Mouse (Mus musculus) myocyte (in vitro differentiated cells): ENCODE measurements at regions not wholly inside any gene's neighbourhood (a gene's known extent, or its start where the extent isn't known, plus 50 kb on each side); places are given as distances from the start of the nearest gene placed in this dataset.

Experiments used
- E2F4 ChIP-seq: IDR thresholded peaks from one replicate; pipeline ENCODE4 v1.6.1; 2011; ENCODE audit warnings: mild to moderate bottlenecking, control low read depth, moderate library complexity; ENCODE audit not compliant: insufficient read depth
- MAX ChIP-seq: IDR thresholded peaks from one replicate; pipeline ENCODE4 v1.6.1; 2011; ENCODE audit warnings: low read depth, mild to moderate bottlenecking, control low read depth
- MYOD1 ChIP-seq, 3 experiments: IDR thresholded peaks; one replicate each; pipeline ENCODE4 v1.6.1; 2011; ENCODE audit warnings: control low read depth in 2 of 3, low read depth in 2 of 3, mild to moderate bottlenecking in 2 of 3, moderate library complexity in 1 of 3; ENCODE audit not compliant: insufficient read length in 2 of 3, control insufficient read depth in 1 of 3
- POLR2A ChIP-seq: IDR thresholded peaks from one replicate; pipeline ENCODE4 v1.6.1; 2011; ENCODE audit warnings: low read depth, mild to moderate bottlenecking, control low read depth, moderate library complexity; ENCODE audit not compliant: insufficient read length
- POLR2AphosphoS2 ChIP-seq: IDR thresholded peaks from one replicate; pipeline ENCODE4 v1.6.1; 2011; ENCODE audit warnings: low read depth, control low read depth; ENCODE audit not compliant: insufficient read length
- REST ChIP-seq: IDR thresholded peaks from one replicate; pipeline ENCODE4 v1.6.1; 2011; ENCODE audit warnings: mild to moderate bottlenecking, control low read depth, moderate library complexity; ENCODE audit not compliant: insufficient read depth, insufficient read length
- SRF ChIP-seq: IDR thresholded peaks from one replicate; pipeline ENCODE4 v1.6.1; 2011; ENCODE audit warnings: low read depth; ENCODE audit not compliant: control insufficient read depth, insufficient read length
- TCF12 ChIP-seq: IDR thresholded peaks from one replicate; pipeline ENCODE4 v1.6.1; 2011; ENCODE audit warnings: mild to moderate bottlenecking, control low read depth; ENCODE audit not compliant: poor library complexity, insufficient read depth, severe bottlenecking
- TCF3 ChIP-seq: IDR thresholded peaks from one replicate; pipeline ENCODE4 v1.6.1; 2011; ENCODE audit warnings: low read depth, control low read depth; ENCODE audit not compliant: insufficient read length
- USF1 ChIP-seq: IDR thresholded peaks from one replicate; pipeline ENCODE4 v1.6.1; 2011; ENCODE audit warnings: low read depth, mild to moderate bottlenecking, control low read depth, moderate library complexity

DNA sequence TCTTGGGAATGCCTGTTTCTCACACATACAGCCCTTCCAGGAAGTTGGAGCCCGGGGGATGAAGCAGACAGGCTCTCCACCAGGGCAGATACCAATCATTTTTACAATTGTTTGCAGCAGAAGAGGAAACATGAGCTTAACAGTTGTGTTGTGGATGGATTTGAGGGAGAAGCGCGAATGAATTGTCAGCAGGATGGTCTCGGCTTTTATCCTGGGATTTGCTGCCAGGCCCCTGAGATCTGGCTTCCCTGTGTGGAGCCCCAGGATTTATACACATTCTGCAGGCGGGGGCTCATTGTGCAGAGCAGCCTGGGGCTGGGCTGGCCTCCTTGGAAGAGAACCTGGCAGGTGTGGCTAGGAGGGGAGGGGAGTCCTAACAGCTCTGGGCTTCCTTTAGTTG is 73.9 kb upstream of the Pitx1 start:
- TF ChIP-seq SRF, result no peak
- no peak for TF ChIP-seq TCF12
- TF ChIP-seq POLR2A, result no peak
- TF ChIP-seq POLR2AphosphoS2, result no peak
- TF ChIP-seq MAX, result no peak
- no peak for TF ChIP-seq MYOD1 (IDR thresholded peaks at IDR 0.05; ENCODE audit: control insufficient read depth in 1 of 3, insufficient read length in 2 of 3, low read depth in 2 of 3)
- no peak for TF ChIP-seq USF1
- TF ChIP-seq TCF3, result no peak
- no peak for TF ChIP-seq E2F4
- no peak for TF ChIP-seq REST
